Mouse (Mus musculus) cortical plate, adult 2 months (tissue): ENCODE measurements around the gene Thumpd1.
A peak's percentile ranks its signal among the peaks of the same experiment; 100 is the strongest.

ENCODE experiments used
- CTCF ChIP-seq: fragments of 200-500 bp; IDR thresholded peaks from 2 replicates; pipeline ENCODE4 v1.5.1; 2011; ENCODE audit warnings: mild to moderate bottlenecking, control low read depth, low read length; ENCODE audit not compliant: insufficient read depth; ENCODE audit errors: extremely low read depth
- POLR2A ChIP-seq: fragments of 200-500 bp; IDR thresholded peaks from 2 replicates; pipeline ENCODE4 v1.6.1; 2011; ENCODE audit warnings: mild to moderate bottlenecking, low read length, control low read depth; ENCODE audit not compliant: insufficient read depth; ENCODE audit errors: extremely low read depth

- TF ChIP-seq CTCF (peak; percentile 82), POLR2A (no peak)
These were observed 47.1 kb downstream of the Thumpd1 start for GRCm38 (mm10) chr7:119673465-119673864.
